Mouse (Mus musculus) erythroid progenitor cell, adult 5-6 weeks (primary cell): ENCODE data around the gene Btd. TPM values are rescaled to one million over a fixed set of nuclear protein-coding genes. Genes with fewer than 3 reads are reported as not detected.

Source experiments
- ATAC-seq: replicated peaks from 2 replicates; pipeline ENCODE4 v1.8.0; 2016; ENCODE audit warnings: moderate number of reproducible peaks, mild to moderate bottlenecking, moderate TSS enrichment, inconsistent platforms; ENCODE audit not compliant: poor library complexity, low FRiP score, severe bottlenecking
- total RNA-seq, 2 experiments: library from RNA; stranded (forward) in 1 of 2; stranded (reverse) in 1 of 2; fragments of 150-400 nt in 1 of 2; fragments of 186-747, 209-891 nt in 1 of 2; gene quantifications; 2 replicates each; pipeline versions ENCODE4 v1.2.3 to v1.2.4; 2015 to 2017; ENCODE audit warnings: low replicate concordance in 2 of 2

Btd gene
- total RNA-seq, 2 experiments from 2014 or later: 3.3 to 5.9 TPM

DNA sequence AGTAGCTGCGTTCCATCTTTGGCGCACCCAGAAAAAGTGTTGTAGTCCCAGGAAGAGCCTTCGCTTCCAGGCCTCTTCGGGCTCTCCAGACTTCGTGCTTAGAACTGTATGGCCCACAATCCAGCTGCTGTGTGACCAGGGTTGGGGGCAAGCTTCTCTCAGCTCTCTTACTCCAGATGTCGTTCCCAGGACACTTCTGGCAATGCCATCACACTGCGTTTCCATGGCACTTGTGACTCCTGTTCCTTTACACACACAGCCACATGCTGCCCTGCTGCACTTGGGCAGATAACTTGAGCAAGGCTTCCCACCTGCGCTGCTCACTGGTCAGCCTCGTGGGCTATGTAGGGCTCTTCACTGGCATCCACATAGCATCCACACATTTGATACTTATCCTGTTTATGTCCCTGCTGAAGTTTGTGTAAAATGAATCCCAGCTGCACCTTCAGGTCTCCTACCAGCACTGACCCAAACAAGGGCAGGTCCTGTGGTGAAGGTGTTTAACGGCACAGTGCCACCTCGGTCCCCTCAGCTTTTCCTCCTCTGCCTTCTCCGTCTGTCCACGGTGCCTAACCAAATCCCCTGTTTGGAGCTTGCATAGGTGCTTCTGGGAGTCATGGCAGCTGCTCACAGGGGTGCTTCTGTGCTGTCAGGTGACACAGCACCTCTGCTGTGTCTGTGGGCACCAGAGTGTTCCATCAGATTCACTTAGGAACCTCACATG is 22.7 kb downstream of the Btd start:
- no peak for ATAC-seq

DNA sequence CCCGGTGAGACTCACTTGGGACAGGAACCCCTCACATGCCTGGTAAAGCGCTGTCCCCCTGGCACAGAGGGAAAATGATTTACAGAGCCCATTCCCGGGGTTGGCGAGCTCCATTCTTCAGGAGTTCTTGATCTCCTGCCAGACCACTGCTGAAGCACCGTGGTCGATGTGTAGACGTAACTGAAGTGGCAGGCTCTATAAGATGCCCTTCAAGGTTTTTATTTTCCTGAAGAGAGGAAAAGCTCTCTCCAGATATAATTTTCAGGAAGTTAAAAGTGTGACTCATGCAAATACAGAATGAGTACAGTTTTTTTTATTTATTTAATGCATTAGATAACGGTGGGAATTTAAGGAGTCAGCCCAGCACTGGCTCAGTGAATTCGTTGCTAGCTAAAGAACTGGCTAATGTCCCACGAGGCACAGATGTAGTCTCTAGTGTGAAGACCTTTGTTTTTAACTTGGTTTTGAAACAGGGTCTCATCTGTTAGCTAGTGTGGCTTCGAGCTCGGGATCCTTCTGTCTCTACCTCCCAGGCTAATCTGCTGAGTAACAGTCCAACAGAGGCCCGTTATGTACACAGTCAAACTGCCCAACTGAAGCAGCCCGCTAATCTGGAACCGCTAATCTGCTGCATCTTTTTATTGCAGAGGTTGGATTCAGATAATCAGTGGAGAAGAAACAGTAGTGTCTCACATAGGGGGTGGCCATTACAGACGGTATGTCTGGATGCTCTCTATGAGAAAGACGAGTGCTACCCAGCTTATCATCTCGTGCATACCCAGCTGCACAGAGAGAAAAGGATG is 23.5 kb downstream of the Btd start:
- ATAC-seq: no peak

DNA sequence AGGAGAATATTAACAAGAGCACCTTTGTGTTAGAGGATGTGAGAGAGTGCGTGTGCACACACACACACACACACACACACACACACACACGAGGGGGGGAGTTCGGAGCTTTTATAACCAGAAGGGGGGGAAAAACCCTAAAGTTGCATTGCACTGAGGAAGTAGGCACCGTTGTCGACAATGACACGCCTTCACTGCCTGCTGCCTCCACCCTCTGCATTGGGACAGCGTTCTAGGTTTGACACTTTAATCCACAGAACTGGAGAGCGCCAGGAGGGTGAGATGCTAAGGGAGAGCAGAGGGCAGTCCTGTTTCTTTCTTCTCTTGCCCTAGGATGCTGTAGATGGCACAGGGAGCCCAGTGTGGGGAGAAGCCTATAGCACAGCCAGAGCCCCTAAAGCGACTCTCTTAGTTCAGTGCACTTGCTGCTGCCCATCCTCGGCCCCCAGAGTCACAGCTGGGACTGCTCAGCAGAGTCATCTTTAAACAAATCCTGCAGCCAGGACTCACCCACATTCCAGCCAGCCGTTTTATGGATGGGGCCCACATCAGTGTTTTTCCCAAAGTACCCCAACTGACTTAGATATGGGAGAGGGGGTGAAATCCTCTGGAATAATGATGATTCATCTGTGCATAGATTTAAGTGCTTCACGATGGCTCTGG is 24.2 kb downstream of the Btd start:
- no peak for ATAC-seq

DNA sequence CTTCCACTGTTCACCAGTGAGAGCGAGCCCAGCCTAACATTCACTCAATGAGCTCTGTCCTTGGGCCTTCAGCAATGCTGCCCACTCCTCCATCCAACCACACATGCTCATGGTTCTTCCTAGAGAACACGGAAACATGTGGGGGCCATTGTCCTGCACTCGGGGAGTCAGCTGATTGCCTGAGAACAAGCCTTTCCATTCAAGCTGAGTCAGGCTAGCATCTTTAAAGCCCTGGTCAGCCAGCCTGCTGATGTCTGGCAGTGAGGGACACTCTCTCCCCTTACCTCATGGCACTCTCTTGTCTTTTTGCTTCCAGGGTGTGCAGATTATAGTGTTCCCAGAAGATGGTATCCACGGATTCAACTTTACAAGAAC is 24.7 kb downstream of the Btd start:
- no peak for ATAC-seq

DNA sequence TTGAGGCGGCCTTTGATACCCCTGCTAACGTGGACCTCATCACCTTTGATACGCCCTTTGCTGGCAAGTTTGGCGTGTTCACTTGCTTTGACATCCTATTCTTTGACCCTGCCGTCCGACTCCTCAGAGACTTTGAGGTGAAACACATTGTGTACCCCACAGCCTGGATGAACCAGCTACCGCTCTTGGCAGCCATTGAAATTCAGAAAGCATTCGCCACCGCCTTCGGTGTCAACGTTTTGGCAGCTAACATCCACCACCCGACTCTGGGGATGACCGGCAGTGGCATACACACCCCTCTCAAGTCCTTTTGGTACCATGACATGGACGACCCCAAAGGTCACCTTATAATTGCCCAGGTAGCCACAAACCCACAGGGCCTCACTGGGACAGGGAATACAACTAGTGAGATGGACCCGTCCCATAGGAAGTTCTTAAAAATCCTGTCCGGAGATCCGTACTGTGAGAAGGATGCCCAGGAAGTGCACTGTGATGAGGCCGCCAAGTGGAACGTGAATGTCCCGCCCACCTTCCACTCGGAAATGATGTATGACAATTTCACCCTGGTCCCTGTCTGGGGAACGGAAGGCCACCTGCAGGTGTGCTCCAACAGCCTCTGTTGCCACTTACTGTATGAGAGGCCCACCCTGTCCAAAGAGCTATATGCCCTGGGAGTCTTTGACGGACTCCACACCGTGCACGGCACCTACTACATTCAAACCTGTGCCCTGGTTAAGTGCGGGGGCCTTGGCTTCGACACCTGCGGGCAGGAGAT is 26.3 kb downstream of the Btd start:
- ATAC-seq: no peak

DNA sequence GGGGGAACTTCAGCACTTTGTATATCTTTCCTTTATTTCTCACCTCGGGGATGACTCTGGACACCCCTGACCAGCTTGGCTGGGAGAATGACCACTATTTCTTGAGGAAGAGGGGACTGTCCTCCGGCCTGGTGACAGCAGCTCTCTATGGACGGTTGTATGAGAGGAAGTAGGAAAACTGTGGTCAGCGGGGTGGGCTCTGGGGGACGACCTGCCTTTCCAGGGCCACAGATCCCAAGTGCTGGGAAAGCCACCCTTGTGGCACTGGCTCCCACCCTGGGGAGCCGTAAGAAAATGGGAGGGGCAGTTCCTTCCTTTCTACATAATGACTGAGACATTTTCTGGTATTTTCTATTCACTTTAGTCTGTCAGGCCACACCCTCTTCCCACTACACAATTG is 26.9 kb downstream of the Btd start:
- no peak for ATAC-seq

DNA sequence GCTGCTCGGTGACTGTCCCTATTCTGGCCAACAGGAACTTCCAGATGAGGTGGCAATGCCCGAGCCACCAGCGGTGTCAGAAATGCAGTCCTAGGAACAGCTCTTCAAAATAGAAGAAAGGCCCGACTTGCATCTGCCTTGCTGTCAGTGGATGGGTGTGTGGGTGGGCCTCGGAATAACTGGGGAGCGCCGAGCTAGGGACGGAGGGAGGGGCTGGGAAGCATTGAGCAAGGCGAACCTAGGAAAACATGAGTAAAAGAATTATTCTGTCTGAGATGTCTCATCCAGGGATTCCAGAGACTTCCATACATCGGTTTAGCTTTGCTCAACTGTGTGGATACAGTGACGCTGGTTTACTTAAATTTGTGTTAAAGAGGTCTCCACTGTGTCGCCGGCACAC is 27.5 kb downstream of the Btd start:
- ATAC-seq: no peak

DNA sequence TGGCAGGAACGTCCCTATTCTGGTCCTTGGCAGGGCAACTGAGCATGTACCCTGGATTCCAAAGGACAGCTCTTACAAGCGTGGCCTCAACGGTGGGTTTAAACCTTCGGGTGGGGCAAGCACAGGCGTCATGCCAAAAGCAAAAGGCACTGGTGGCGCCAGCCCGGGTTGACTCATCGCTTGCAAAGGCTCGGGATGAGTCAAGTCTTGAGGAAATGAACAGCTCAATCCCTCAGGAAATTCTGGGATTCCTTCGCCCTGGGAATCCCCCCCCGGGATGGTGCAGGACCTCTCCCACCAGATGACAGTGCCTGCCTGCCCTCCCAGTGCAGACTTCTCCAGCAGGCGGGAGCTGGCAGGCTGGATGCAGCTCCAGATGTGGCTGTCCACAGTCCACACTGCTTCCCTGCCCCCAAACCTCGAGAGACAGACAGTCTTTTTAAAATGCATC is 28.4 kb downstream of the Btd start:
- no peak for ATAC-seq

DNA sequence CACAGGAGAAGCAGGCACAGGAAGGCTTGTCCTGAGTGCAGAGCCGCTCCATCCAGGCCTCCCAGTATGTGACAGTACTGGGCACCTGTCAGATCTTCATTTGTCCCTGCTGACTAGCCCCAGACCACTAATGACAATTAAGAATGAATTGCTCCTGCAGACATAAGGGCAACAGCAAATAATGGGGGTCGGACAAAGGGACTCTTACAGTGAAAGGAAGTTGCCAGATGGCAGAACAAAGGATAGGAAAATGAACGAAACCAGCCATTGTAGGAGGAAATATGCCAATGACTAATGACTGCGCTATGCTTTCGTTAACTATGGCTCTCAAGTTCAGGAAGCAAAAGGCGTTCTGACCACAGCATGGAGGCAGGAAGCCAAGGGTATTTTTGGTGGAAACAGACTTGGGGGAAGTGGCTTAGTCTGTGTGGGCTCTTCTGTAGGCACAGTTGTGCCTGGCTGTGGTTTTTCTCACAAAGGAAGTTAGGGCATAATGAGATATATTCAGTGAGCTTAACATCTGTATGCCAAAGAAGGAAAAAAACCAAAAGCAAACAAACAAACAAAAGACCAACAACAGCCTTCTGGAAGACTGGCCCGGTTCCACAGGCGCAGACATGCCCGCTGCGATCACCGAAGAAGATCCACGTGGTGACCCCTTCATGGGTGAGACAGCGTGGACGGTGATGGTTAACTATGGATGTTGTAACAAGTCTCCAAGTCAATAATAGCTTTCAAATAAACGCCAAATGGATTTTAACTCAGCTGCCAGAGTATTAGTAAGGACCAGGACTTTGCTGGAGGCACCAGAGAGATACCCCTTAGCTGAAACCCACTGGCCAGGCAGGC is 29.0 kb downstream of the Btd start:
- ATAC-seq: no peak

DNA sequence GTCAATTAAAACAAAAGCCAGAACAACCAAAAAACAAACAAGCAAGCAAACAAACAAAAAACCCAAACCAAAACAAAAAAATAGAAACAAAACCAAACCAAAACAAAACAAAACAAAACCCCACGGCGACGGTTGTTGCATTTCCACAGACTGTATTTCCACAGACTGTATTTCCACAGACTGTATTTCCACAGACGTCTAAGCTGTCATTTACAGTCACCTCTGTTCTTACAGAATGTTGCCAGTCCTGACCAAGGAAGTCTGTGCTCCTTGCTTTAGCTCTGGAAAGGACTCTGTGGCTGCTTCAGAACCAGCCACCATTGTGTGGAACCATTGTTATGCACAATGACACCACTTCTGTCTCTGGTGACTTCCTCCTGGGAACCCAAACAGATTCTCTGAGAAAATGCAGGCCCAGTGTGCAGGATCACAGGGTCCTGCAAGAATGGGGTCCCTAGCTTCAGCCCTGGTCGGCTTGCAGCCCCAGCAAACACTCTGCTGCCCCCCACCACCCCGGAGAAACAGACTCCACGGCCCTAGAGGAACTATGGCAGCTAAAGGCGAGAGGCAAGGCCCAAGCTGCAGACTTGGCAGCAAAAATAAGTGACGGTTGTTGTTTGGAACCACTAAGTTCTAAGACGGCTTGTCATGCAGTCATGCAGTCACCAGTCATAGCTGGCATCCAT is 30.9 kb downstream of the Btd start:
- ATAC-seq: no peak

DNA sequence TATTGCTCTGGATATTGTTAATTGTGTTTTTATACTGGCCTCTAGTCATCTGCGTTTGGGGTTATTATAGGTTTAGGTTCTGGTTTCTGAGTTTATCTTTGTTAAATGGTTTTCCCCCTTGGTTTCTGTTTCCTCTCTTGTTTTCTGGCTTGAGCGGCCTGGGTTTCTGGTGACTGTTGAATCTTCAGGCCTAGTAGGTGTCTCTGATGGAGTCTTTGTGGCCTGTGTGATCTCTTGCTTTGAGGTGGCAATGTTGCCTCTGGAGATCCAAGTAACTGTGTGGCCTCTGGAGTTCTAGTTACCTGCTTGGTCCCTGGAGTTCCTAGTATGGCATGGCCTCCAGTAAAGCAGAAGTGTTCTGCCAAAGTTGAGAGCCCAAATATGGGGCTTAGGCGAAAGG is 39.8 kb downstream of the Btd start:
- ATAC-seq: no peak

DNA sequence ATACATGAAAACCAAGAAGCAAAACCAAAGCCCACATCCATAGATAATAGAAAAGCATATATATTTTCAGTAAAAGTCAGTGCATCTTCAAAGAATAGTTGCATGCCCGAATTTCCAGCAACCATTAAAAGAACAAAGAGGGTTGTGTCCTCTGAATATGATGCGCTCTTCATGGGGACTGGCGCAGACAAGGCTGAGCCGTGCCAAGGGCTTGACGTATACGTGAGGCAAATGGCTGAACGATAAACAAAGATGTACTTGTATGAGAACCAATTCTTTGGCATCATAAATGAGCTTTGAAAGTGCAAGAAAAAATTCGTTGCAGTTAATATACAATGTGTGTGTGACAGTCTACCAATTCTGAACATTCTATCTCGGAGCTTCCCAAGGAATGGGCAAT is 40.5 kb downstream of the Btd start:
- ATAC-seq: no peak

DNA sequence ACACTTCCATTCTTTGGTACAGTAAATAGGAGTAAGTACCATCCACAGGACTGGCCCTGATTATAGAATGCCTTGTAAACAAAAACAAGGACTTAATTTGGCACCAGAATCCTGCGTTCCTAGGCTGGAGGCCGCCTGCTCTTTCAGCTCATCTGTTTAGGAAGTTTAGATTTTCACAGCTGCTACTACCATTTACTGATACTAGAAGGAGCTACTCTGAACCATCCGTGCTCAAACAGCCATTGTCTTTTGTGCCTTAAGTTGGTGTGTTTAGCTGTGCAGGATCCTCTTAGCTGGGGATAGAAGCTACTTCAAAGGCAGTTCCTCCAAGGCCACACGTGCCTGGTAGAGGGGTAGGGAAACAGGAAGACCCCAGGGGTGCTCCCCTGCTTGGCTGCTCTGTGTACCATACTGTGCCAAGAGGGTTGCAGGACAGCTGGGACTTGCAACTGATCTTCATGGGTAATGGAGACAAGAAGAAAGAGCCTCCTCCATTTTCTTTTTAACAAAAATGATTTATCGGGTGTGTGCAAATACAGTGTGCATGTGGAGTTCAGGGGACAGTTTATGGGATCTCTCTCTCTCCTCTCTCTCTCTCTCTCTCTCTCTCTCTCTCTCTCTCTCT is 41.2 kb downstream of the Btd start:
- no peak for ATAC-seq

DNA sequence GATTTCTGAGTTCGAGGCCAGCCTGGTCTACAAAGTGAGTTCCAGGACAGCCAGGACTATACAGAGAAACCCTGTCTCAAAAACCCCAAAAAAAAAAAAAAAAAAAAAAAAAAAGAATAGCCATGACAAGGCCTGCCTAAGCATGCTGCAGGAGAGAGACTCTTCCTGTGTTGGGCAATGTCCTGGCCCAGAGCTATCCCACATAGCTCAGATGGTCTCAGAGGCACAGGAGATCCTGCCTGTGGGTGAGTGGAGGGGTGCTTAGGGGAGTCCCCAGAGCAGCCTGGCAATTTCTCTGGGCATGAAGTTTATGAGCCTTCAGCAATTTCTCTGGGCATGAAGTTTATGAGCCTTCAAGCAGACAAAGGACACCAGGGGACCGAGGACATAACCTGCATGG is 42.8 kb downstream of the Btd start:
- no peak for ATAC-seq

DNA sequence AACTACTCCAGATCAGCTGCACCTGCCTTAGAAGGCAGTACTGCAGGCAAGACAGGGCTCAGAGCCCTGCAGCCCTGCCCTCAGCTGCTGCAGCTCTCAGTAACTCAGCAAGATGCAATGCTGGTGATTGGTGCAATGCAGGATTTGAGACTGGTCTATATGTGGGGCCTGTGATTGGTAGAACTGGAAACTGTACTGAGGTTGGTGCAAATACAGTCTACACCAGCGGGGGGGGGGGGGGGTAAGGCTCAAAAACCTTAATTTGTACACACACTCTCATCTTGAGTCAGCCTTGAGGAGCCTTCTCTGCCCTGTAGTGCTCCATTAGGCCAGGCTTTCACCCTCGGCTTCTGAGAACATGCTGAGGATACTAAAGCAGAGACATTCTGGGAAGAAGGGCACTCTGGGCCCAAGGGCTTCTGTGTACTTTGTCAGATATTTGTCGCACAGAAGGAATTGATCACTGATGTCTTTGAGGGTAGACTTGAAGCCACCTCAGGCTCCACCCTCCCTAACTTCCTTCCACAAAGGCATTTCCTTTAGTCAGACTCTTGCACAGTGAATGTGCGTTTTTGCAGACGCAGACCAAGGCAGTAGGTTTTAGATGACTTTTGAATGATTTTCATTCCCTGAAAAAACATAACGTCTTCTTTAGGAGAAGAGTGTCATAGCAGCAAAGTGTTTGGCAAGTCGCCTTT is 43.7 kb downstream of the Btd start:
- no peak for ATAC-seq

DNA sequence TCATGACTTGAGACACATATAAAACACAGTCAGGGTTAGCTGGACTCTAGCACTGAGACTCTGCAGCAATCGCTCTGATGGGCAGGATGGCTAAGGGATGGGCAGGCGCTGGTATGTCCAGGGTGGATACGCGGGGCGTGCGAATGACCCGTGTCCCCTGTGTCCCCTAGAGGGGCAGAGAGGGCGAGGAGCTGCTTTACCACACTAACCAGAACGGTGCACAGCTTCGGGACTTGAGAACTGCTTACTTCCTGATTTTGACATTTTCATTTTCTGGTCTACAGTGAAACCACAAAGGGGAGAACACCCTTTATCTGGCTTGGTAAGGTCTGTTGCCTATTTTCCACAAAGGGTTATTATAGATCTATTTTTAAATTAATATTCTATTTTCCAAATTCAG is 44.9 kb downstream of the Btd start:
- ATAC-seq: no peak

DNA sequence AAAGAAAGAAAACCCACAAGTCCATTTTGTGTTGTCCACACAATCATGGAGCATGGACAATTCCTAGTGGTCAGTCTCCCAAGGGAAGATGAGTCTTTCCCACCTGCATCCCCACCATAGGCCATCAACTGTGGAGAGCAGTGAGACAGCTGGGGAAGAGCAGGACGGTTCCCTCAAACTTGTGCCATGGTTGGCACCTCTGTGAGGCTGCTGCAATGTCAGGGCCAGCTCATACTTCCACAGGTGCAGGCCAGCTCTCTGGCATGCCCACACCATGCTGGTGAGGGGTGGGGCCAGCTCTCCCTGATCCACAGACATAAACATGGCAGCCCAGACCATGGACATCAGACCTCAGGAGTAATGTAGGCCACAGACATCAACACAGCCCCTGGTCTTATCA is 45.4 kb downstream of the Btd start:
- no peak for ATAC-seq

DNA sequence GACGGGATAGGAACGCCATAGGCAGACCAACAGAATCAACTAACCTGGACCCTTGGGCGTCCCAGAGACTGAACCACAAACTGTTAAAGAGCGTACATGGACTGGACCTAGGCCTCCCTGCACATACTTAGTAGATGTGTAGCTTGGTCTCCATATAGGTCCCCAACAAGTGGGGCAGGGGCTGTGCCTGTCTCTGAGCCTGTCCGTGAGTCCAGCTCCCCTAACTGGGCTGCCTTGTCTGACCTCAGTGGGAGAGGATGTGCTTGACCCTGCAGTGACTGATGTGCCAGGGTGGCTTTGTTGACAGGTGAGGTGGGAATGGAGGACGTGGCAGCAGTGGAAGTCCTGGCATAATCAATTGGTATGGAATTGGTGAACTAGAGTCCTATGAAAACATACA is 51.7 kb downstream of the Btd start:
- no peak for ATAC-seq
